Mouse (Mus musculus): Measurements from ENCODE around the gene Chchd6. TPM values are rescaled to one million over a fixed set of nuclear protein-coding genes. Genes with fewer than 3 reads are reported as not detected.
A peak's percentile ranks its signal among the peaks of the same experiment; 100 is the strongest.

Chchd6 gene
- total RNA-seq, 2 experiments from 2014 or later = 29.2 to 34.1 TPM

GRCm38 (mm10) chr6:89403257-89404225 is 191.9 kb downstream of the Chchd6 start:
- peak; percentile 51 for DNase-seq

- DNase-seq = no peak
These were observed 193.0 kb downstream of the Chchd6 start for GRCm38 (mm10) chr6:89402406-89402805.

GRCm38 (mm10) chr6:89399564-89399963 is 195.9 kb downstream of the Chchd6 start:
- DNase-seq = no peak

DNA sequence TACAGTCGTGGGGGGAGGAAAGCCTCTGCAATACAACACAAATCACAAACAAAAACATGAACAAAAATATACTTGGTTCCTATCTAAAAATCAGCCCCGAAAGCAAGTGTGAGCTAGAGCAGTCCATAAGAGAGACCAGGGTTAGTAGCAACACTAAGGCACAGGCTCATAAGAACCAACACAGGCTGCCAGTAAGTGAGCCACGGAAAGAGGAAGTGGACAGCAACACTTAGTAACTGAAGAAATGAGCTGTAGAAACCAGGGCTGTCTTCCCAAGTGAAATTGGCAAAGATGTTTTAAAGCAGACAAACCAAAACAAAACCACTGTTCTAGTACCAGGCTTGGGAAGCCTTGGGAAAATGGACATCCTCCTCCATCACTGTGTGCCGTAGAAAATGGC is 197.5 kb downstream of the Chchd6 start:
- no peak for DNase-seq

DNA sequence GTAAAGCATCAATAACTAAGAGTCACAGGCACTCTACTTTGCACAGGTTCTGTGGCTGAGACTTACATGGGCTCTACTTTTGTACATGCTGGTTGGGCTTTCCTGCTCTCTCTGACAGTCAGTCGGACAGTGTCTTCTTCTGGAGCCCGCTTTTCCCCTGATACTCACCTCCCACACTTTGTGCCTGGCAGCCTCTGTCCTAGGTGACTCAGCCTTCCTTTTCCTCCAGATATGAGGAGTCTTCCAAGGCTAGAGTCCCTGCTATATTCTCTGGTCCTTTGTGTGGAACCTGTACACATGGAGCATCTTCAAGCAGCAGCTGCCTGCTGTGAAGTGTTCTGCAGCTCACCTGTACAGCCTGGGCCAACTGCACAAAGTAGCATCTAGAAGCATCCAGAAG is 201.6 kb downstream of the Chchd6 start:
- DNase-seq = no peak

- no peak for DNase-seq
These were observed 203.2 kb downstream of the Chchd6 start for GRCm38 (mm10) chr6:89392213-89392612.

GRCm38 (mm10) chr6:89389771-89390170 is 205.7 kb downstream of the Chchd6 start:
- DNase-seq = no peak

GRCm38 (mm10) chr6:89386956-89387355 is 208.5 kb downstream of the Chchd6 start:
- no peak for DNase-seq

DNA sequence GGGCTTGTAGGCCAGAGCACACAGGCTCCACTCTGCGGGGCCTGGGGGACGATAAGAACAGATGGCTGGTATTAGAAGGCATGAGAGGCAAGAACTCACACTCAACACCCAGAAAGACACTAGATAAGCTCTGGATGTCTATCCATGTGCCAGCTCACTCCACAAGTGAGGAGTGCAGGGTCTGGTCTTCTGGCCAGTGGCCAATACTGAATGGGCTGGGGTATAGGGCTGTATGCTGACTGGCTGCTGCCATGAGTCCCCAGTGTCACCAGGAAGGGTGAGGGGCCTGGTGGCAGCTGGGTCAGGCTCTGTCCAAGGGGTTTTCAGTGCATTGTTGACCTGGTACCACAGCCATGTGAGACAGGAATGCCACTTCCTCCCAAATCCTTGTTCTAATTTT is 210.8 kb downstream of the Chchd6 start:
- no peak for DNase-seq

DNA sequence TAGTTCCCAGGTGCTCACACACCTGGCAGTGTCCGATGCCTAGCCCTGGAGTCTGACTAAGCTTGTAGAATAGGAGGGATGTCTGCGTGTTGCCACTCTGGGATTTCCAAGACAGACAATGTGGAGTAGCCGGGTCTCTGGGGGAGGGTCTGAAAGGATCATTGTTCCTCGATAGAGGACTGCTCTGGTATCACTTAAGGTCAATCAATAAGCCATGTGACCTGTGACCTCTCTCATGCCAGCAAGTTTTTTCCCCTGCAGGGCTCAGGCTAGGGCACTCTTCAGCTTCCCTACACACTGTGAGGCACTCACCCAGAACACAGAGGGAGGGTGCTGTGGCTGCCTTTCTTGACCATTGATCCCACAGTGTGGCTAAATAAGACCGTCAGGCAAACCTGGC is 213.6 kb downstream of the Chchd6 start:
- no peak for DNase-seq

DNA sequence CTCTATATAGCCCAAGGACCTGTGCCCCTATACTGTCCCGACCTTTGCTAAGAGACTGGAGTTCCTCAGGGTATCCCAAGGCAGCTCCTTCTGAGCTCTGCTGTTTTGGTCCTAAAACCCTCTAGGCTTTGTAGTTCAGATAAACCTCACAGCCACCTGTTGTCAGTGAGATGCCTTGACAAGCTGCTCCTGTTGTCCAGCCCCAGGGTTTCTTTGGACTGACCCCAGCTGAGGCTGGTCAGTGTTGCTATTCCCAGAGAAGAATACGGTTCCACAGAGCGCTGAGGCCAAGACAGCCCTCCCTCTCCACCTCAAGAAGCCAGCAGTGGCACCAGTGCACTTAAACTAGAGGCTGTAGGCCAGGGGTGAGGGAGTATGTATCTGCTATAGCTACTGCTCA is 214.3 kb downstream of the Chchd6 start:
- no peak for DNase-seq

DNA sequence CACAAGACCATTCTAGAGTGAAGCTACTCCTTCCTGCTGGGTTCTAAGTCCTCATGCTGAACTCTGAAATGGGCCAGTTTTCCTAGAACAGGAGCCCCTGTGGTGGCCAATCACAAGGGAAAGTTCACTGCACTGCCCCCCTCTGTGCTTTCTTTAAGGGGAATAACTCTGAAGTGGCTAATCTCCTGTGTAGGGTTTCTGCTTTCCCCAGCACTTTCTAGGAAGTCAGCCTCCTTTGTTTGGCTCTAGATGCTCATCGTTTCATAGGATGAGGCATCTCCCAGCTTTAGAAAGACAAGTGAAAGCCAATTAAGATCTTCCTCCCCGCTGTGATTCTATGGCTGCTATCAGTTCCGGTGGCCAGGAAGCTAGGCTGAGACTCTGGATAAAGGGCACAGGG is 214.7 kb downstream of the Chchd6 start:
- DNase-seq = no peak

DNA sequence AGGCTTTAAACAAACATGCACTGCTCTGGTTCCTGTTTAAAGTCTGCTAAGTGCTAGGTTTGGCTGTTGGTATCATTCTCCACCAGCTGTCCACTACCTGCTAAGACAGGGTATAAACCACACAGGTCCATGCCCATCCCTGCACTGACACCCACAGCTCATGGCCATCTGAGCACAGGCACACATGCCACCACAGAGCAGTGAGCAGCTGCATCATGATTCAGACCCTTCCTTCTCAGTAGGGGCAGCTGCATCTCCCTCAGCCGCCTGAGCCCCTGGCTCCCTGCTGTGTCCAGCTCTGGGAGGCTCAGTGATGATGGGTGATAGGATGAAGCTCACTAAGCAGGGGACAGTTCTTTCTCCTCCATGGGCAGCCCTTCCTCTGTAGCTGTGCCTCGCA is 217.2 kb downstream of the Chchd6 start:
- no peak for DNase-seq

DNA sequence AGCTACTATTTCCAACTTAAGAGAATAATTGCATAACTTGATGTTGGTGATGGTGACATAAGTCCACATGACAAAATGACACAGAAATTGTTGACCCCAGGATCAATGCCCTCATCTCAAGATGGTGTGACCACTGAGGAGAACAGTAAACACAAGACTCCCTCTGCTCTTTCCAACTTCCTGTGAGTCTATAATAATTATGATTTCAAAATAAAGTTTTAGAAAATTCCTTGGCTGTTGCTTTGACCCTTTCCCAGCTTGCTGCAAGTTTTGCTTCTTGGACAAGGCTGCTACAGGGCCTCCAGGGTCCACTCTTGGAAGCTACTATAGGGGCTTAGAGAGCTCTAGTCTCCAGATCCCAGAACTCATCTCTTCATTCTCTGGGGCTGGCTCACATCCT is 226.6 kb downstream of the Chchd6 start:
- no peak for DNase-seq

DNA sequence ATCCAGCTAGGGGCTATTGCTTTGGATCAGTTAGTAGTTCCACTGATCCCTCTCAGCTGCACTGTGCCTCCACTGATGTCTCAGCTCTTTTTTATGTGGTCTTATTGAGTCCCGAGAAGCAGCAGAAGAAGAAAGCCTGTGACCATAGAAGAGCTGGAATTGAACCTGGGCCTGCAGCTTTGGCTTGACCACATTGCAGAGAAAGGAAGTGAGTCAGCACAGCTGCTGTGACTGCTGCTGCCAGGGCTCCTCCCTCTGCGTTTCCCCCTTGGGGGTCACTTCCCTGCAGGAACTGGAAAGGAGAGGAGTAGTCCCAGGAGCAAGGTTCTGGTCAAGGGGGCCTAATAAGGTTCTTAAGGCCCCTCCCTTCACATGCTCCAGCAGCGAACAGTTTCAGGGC is 231.1 kb downstream of the Chchd6 start:
- DNase-seq = no peak

DNA sequence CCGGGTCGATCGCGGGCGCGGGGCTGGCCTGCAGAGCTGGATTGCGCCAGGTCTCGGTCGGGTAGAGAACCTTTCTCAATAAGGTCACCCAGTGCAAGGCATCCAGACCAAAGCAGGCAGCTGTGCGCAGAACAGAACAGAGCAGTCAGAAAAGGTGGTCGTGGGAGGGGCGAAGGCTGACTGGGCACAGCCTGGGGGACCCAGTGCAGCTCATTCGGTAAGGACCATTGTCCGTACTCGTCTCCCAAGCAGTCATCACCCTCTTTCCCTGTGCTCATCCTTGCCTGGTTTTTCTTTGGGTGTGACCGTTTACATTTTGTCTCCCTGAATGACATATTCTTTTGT is 232.4 kb downstream of the Chchd6 start:
- no peak for DNase-seq

DNA sequence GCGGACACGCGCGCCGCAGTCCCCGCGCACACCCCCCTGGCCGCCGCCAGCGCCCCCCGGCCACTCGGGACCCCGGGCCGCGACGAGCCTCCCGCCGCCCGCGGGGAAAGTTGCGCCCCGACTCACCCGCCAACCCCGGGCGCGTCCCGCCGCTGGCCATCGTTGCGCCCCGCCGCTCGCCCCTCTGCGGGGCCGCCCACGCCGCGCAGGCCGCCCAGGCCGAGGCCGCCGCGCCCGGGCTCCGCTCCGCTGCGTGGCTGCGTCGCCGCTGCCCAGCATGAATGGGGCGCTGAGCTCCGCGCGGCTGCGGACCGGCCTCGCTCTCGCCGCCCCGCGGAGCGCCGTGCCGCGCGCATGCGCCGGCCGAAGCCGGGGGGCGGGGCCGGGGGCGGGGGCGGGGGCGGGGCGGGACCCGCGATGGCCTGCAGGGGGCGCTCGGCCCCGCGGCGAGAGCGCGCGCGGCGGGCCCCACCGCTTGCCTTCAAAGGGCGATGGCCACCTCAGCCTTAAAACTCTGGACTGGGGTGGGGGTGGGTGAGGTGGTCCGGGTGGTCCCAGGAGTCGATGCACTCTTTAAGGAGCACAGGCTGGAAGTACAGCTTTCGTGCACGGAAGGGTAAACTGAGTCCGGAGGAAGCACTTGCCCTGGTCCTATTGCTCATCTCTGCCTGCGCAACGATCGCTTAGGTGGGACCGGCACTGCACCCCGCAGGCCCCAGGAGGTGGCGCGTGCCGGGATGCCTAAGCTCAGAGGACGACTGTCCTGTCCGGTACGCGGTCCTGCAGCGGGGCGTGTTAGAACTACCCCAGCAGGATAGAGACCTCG is 233.0 kb downstream of the Chchd6 start, which contains the start of gene Plxna1:
Gene Plxna1, minus strand, starts transcription at position 340 of the 826 bp plus-strand sequence.
- peak; percentile 82 for DNase-seq

- peak; percentile 72 for DNase-seq
These were observed 233.8 kb downstream of the Chchd6 start for GRCm38 (mm10) chr6:89361418-89362280.

- peak; percentile 33 for DNase-seq
These were observed 234.6 kb downstream of the Chchd6 start for GRCm38 (mm10) chr6:89360709-89361417.

- DNase-seq = peak; percentile 69
These were observed 235.4 kb downstream of the Chchd6 start for GRCm38 (mm10) chr6:89359771-89360708.

All from adrenal gland, postnatal 10 days (tissue).